Mouse (Mus musculus): ENCODE results near the gene Olfr835.

Olfr835 gene

DNA sequence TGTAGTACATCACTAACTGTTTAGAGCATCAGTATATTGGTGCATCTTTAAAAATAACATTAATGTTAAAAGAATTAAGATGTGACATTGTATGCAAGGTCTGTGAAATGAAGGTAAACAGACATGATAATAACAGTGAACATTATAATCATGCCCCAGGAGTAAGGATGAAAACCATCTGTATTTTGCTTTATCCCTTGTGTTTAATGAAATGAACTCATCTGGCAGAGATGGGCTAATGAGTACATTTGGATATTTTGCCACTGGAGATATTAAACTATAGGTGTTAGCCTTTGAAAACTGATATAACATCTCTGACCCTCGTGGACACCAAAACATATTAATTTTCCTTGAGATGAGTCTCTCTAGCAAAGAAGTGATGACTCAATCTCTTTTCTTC lies at the start of gene Olfr835:
Gene Olfr835 (plus strand): TSS at position 301 of the 400 bp plus-strand sequence.
- DNase-seq (ENCODE audit: inconsistent ontology term) = no peak

DNA sequence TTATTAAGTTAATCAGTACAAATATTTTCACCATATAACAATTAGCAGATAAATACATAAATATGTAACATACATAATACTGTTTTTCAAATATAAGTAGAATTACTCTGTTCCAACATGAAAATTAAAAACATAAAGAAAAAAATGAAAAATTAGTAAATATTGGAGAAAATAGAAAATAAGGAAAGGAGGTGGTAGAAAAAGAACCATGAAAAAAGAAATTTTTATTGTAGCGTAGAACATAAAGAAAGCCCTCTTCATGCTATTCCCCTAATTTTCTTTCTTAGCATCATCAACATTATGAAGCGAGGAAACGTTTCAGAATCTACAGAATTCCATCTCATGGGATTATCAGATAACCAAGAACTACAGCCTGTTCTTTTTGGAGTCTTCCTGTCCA lies 44.8 kb upstream of the Olfr835 start, which contains the start of gene Olfr834:
Gene Olfr834 (plus strand): TSS at position 301 of the 400 bp plus-strand sequence.
- DNase-seq (ENCODE audit: inconsistent ontology term) = no peak

DNA sequence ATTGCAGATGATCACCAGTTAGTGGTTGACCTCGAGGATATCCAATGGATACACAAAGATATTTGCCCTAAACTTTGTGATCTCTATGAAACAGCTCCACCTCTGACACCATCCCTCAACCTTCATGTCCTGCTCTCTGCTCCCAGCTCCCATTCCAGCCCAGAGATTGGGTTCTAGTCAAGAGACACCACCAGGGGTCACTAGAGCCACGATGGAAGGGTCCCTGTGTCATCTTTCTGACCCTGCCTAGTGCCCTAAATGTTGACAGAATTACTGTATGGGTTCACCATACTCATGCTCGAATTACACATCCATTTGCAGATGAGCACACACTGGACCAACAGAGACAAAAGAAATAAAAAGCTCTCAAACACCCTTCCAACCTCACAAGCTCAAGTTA lies 52.5 kb downstream of the Olfr835 start:
- DNase-seq (ENCODE audit: inconsistent ontology term) = no peak

Measured in Muller cell, postnatal 12 days (primary cell).